Mouse (Mus musculus) small intestine, adult 2 months (tissue): ENCODE measurements around the gene Fkbp11.

Source experiments
- CTCF ChIP-seq: fragments of 200-500 bp; IDR thresholded peaks from 2 replicates; pipeline ENCODE4 v1.5.1; 2012; ENCODE audit warnings: low read depth, mild to moderate bottlenecking, control low read depth, inconsistent platforms, low read length, moderate library complexity, mixed read lengths; ENCODE audit not compliant: insufficient replicate concordance, insufficient read length; ENCODE audit errors: extremely low read depth
- POLR2A ChIP-seq: fragments of 200-500 bp; IDR thresholded peaks from 2 replicates; pipeline ENCODE4 v1.6.1; 2012; ENCODE audit warnings: low read depth, mild to moderate bottlenecking, control low read depth, inconsistent platforms, low read length, moderate library complexity

GRCm38 (mm10) chr15:98699190-98700105 is 28.6 kb downstream of the Fkbp11 start:
- no peak for TF ChIP-seq POLR2A
- peak; percentile 89 for TF ChIP-seq CTCF
